Mouse (Mus musculus) kidney, embryonic 14.5 days (tissue): ENCODE data around the gene Rhod. TPM values are rescaled to one million over a fixed set of nuclear protein-coding genes. Genes with fewer than 3 reads are reported as not detected.
"Not testable (repeated sequence)": the region's sequence is repeated elsewhere in the genome, so short reads cannot be mapped to it uniquely, and the experiment has no call there.

Source experiments
- ATAC-seq: fragments of 200-750 bp; cut with Nextera tagmentation; 2 replicates; pipeline ENCODE4 v1.8.0; 2017; ENCODE audit warnings: moderate number of reproducible peaks, mild to moderate bottlenecking, moderate TSS enrichment, moderate library complexity; ENCODE audit not compliant: low FRiP score, low TSS enrichment
- H3K27ac ChIP-seq: fragments of 300-500 bp; sonication (generic); 2 replicates; pipeline ENCODE4 v1.5.1; 2014; ENCODE audit warnings: low read depth, mild to moderate bottlenecking, low read length, moderate library complexity, mixed read lengths
- H3K27me3 ChIP-seq: fragments of 300-500 bp; sonication (generic); 2 replicates; pipeline ENCODE4 v1.6.1; 2014; ENCODE audit warnings: mild to moderate bottlenecking, low read length; ENCODE audit not compliant: control insufficient read depth, insufficient read depth
- H3K36me3 ChIP-seq: fragments of 300-500 bp; sonication (generic); 2 replicates; pipeline ENCODE4 v1.6.1; 2014; ENCODE audit warnings: low read length, mixed read lengths; ENCODE audit not compliant: control insufficient read depth, insufficient read depth
- H3K4me1 ChIP-seq: fragments of 300-500 bp; sonication (generic); 2 replicates; pipeline ENCODE4 v1.6.1; 2014; ENCODE audit warnings: low read length, mixed read lengths; ENCODE audit not compliant: control insufficient read depth, insufficient read depth
- H3K4me2 ChIP-seq: fragments of 300-500 bp; sonication (generic); replicated peaks from 2 replicates; pipeline ENCODE4 v1.6.1; 2014; ENCODE audit warnings: low read depth, mild to moderate bottlenecking, low read length
- H3K4me3 ChIP-seq: fragments of 300-500 bp; sonication (generic); 2 replicates; pipeline ENCODE4 v1.5.1; 2014; ENCODE audit warnings: mild to moderate bottlenecking, low read length
- H3K9ac ChIP-seq: fragments of 300-500 bp; sonication (generic); 2 replicates; pipeline ENCODE4 v1.6.1; 2014; ENCODE audit warnings: low read depth, mild to moderate bottlenecking, low read length, moderate library complexity
- H3K9me3 ChIP-seq: fragments of 300-500 bp; sonication (generic); 2 replicates; pipeline ENCODE4 v1.6.1; 2016; ENCODE audit warnings: low read length; ENCODE audit not compliant: control insufficient read depth
- WGBS: fragments of 180-500 bp; shearing (Covaris S2); extraction: QIAGEN DNeasy Blood & Tissue Kit; methylation state at CpG from one replicate; pipeline ENCODE4 v1.1.7; 2014; 5-methylcytosine and 5-hydroxymethylcytosine counted together
- polyA plus RNA-seq: library from polyadenylated mRNA; unstranded; fragments of >200 nt; fragmentation: Nextera tagmentation; extraction: Ambion mirVana; gene quantifications from 2 replicates; pipeline ENCODE4 v1.2.1, GENCODE M21; 2014

Gene Rhod
- polyA plus RNA-seq, 1 experiment from 2014 or later: 40.7 TPM

DNA sequence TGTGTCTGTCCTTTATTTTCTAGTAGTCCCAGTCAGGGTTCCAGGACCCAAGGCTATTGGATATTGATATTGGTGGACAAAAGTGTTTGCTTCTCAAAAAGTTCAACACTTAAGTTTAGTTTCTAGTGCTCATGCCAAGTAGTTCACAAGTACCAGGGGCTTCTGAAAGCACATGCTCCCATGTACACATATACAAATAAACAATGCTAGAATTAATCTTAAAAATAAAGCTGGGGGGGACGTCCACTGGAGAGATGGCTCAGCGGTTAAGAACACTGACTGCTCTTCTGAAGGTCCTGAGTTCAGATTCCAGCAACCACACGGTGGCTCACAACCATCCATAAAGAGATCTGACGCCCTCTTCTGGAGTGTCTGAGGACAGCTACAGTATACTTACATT, 54.2 kb downstream of the Rhod start:
- no peak overlapping the region for H3K4me2 ChIP-seq
- H3K9me3 ChIP-seq: no peaks in the 10 kb centered on the region
- H3K4me3 ChIP-seq: no peak overlapping the region
- H3K27ac ChIP-seq: no peak overlapping the region
- ATAC-seq: no peak
- 73% methylated on average over 4 of the region's 4 CpGs for WGBS
- H3K9ac ChIP-seq: no peak overlapping the region
- no peaks in the 10 kb centered on the region for H3K4me1 ChIP-seq
- H3K36me3 ChIP-seq: peaks cover 32% of the 10 kb centered on the region; the same call in 1 of the 2 replicates
- H3K27me3 ChIP-seq: no peaks in the 10 kb centered on the region

DNA sequence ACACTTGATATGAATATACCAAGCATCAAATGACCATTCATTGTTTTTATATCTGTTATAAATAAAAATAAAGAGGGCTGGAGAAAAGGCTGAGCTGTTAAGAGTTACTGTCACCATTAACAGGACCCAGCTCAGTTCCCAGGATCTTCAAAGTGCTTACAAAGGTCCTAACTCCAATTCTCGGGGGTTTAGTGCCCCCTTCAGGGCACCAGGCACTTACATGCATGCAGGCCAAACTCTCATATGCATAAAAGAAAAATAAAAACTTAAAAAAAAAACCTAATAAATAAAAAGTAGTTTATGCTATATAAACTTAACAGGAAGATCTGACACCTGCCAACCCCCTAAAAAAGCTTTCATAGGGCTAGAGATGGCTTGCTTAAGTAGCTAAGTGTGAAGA, 54.9 kb downstream of the Rhod start:
- Histone ChIP-seq H3K9me3 (no peaks in the 10 kb centered on the region), H3K9ac (no peak overlapping the region), H3K4me3 (no peak overlapping the region), H3K4me1 (no peaks in the 10 kb centered on the region), H3K27me3 (no peaks in the 10 kb centered on the region), H3K36me3 (peaks cover 31% of the 10 kb centered on the region; the same call in 1 of the 2 replicates), H3K4me2 (no peak overlapping the region), H3K27ac (no peak overlapping the region)
- WGBS: 35% methylated on average over 1 of the region's 1 CpGs
- ATAC-seq: no peak

DNA sequence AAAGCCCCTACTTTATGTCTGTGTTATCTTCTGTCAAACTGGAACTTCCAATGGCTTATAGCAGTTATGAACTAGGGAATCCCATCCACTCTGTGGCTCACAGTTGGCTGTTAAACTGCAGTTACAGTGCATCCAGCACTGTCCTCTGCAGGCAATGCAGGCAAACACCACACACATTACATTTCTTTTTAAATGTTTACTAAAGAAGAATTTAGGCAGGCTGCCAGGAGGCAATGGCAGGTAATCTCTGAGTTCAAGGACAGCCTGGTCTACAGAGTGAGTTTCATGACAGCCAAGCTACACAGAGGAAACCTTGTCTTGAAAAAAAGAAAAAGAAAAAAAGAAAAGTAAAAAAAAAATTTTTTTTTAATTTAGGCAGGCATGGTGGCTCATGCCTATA, 55.9 kb downstream of the Rhod start:
- Histone ChIP-seq H3K4me3 (no peak overlapping the region), H3K27me3 (no peaks in the 10 kb centered on the region), H3K4me2 (no peak overlapping the region), H3K9me3 (no peaks in the 10 kb centered on the region), H3K4me1 (no peaks in the 10 kb centered on the region), H3K27ac (no peak overlapping the region), H3K9ac (no peak overlapping the region), H3K36me3 (peaks cover 29% of the 10 kb centered on the region; the same call in 1 of the 2 replicates)
- no peak for ATAC-seq

DNA sequence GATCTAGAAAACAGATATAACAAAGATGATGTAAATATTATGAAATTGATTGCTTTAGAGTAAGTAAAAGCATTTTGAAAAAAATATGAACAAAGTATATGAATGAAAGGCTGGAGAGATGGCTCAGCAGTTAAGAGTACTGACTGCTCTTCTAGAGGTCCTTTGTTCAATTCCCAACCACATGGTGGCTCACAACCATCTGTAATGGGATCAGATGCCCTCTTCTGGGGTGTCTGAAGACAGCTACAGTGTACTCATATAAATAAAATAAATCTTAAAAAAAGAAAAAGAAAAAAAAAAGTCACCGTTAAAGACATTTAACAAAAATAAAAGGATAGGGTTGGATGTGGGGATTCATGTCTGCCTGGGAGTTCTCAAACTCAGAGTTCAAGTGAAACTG, 56.9 kb downstream of the Rhod start:
- not testable (repeated sequence) for H3K4me2 ChIP-seq, H3K27me3 ChIP-seq, H3K9ac ChIP-seq, H3K27ac ChIP-seq, ATAC-seq, H3K9me3 ChIP-seq, H3K4me1 ChIP-seq, H3K4me3 ChIP-seq
- WGBS: 72% methylated on average over 1 of the region's 1 CpGs
- peaks cover 24% of the 10 kb centered on the region; the same call in 1 of the 2 replicates for H3K36me3 ChIP-seq

Other genes with a start within 250 kb of the Rhod start
- 2.7 and 3.2 TPM in 2 replicates for gene Tbc1d10c, start 248.1 kb downstream of the Rhod start, polyA plus RNA-seq
- 987 and 1,041 TPM in 2 replicates for gene Ppp1ca, start 247.4 kb downstream of the Rhod start, polyA plus RNA-seq
- gene Rad9a, start 237.8 kb downstream of the Rhod start, polyA plus RNA-seq: 34.7 and 39.5 TPM in 2 replicates
- 5.7 and 5.9 TPM in 2 replicates for gene Clcf1, start 225.2 kb downstream of the Rhod start, polyA plus RNA-seq
- not detected in 2 replicates for gene AC109138.7, start 225.1 kb downstream of the Rhod start, polyA plus RNA-seq
- 26.4 and 28.2 TPM in 2 replicates for gene Pold4, start 207.5 kb downstream of the Rhod start, polyA plus RNA-seq
- gene Ssh3, start 170.3 kb downstream of the Rhod start, polyA plus RNA-seq: 10.7 and 13.0 TPM in 2 replicates
- gene Ankrd13d, start 156.3 kb downstream of the Rhod start, polyA plus RNA-seq: 5.2 and 8.3 TPM in 2 replicates
- 17.7 and 17.8 TPM in 2 replicates for gene Grk2, start 133.2 kb downstream of the Rhod start, polyA plus RNA-seq
- gene Kdm2a, start 41.1 kb downstream of the Rhod start, polyA plus RNA-seq: 43.4 and 69.6 TPM in 2 replicates
- gene Syt12, start 38.0 kb upstream of the Rhod start, polyA plus RNA-seq: 2.2 and 2.4 TPM in 2 replicates
- not detected in 2 replicates for gene 2010003K11Rik, start 59.2 kb upstream of the Rhod start, polyA plus RNA-seq
- 10.0 and 16.7 TPM in 2 replicates for gene Pcx, start 71.0 kb upstream of the Rhod start, polyA plus RNA-seq
- 12.6 and 15.4 TPM in 2 replicates for gene Lrfn4, start 176.2 kb upstream of the Rhod start, polyA plus RNA-seq
- gene Rce1, start 186.2 kb upstream of the Rhod start, polyA plus RNA-seq: 73.1 and 85.0 TPM in 2 replicates